Mouse (Mus musculus): ENCODE results near the gene Nmrk1. TPM values are rescaled to one million over a fixed set of nuclear protein-coding genes. Genes with fewer than 3 reads are reported as not detected.

Nmrk1 gene
- polyA plus RNA-seq, 1 experiment: 14.7 TPM

Other genes starting within 250 kb of the Nmrk1 start
- gene Ostf1, start 127 bp upstream of the Nmrk1 start, polyA plus RNA-seq (2012; rRNA removed): 85.0 and 103 TPM in 2 replicates
- gene Carnmt1, start 38.8 kb downstream of the Nmrk1 start, polyA plus RNA-seq (2012; rRNA removed): 9.8 and 10.1 TPM in 2 replicates
- 15.6 and 21.1 TPM in 2 replicates for gene D030056L22Rik, start 81.2 kb downstream of the Nmrk1 start, polyA plus RNA-seq (2012; rRNA removed)
- gene Trpm6, start 118.0 kb downstream of the Nmrk1 start, polyA plus RNA-seq (2012; rRNA removed): 0.18 and 0.19 TPM in 2 replicates

Measured in urinary bladder, adult 2 months (tissue).